8 mouse cellular contexts compared by ENCODE assay signal in genomic region chr17:27087426-27087825, GRCm38 (mm10). TPM values are rescaled to one million over a fixed set of nuclear protein-coding genes. Genes with fewer than 3 reads are reported as not detected.
A peak's percentile ranks its signal among the peaks of the same experiment; 100 is the strongest.
DNase-seq lines count a peak whose midpoint lies in the region; ATAC-seq and TF ChIP-seq lines count a peak whose summit lies in the region.
"Had no signal": no experiment of that assay in that cellular context is flagged by ENCODE, and none has a peak within 500 bp of the region (broad histone marks: within the 10 kb centered on the region; RNA-seq: fewer than 3 reads in every experiment).

No protein-coding gene starts in this region.

- TF ChIP-seq POLR2A in bone marrow, adult 2 months (IDR thresholded peaks at IDR 0.05; ENCODE audit: borderline replicate concordance, control insufficient read depth, low read depth, low read length), result no peak

- peak; percentile 92 for DNase-seq in ES-CJ7 (ENCODE audit: low read depth, low spot score)
- DNase-seq in lung, postnatal 10 days, result peak; percentile 38
- peak; percentile 81 for DNase-seq in thymus, postnatal 4 days
- no peak for DNase-seq in urinary bladder, postnatal 10 days (ENCODE audit: low spot score)

- H3K27ac ChIP-seq in kidney, embryonic 16.5 days (ENCODE audit: low read length), result no peak overlapping the region
- no peak overlapping the region for H3K27ac ChIP-seq in kidney, embryonic 14.5 days (ENCODE audit: low read depth, low read length)
- H3K27ac ChIP-seq in bone marrow, adult 2 months (ENCODE audit: control insufficient read depth, insufficient read depth, low read depth, low read length, poor library complexity), result no peak overlapping the region

- H3K36me3 ChIP-seq in kidney, embryonic 16.5 days (ENCODE audit: insufficient read depth, low read length), result peaks cover 13% of the 10 kb centered on the region
- peaks cover 7% of the 10 kb centered on the region for H3K36me3 ChIP-seq in kidney, embryonic 14.5 days (ENCODE audit: control insufficient read depth, insufficient read depth, low read length)

- WGBS in kidney, embryonic 16.5 days, result 33% methylated on average over 12 of the region's 12 CpGs
- 34% methylated on average over 12 of the region's 12 CpGs for WGBS in kidney, embryonic 14.5 days
- 65% methylated on average over 12 of the region's 12 CpGs for WGBS in bone marrow, adult 2 months

- no peaks in the 10 kb centered on the region for H3K9me3 ChIP-seq in kidney, embryonic 16.5 days (ENCODE audit: low read length)
- H3K9me3 ChIP-seq in kidney, embryonic 14.5 days (ENCODE audit: control insufficient read depth, low read length), result no peaks in the 10 kb centered on the region

- H3K27me3 ChIP-seq in kidney, embryonic 16.5 days (ENCODE audit: insufficient read depth, low read length), result no peaks in the 10 kb centered on the region
- no peaks in the 10 kb centered on the region for H3K27me3 ChIP-seq in kidney, embryonic 14.5 days (ENCODE audit: control insufficient read depth, insufficient read depth, low read length)

- H3K4me3 ChIP-seq in kidney, embryonic 16.5 days (ENCODE audit: low read length), result no peak overlapping the region
- H3K4me3 ChIP-seq in kidney, embryonic 14.5 days (ENCODE audit: low read length), result no peak overlapping the region
- H3K4me3 ChIP-seq in bone marrow, adult 2 months (replicated peaks; ENCODE audit: control insufficient read depth, low read depth, low read length), result no peak overlapping the region
- H3K4me3 ChIP-seq: megakaryocyte, embryonic 14.5 days had no signal

- ATAC-seq in kidney, embryonic 16.5 days (ENCODE audit: low FRiP score, low TSS enrichment), result peak; percentile 33; the same call in 1 of the 2 replicates
- no peak for ATAC-seq in kidney, embryonic 14.5 days (ENCODE audit: low FRiP score, low TSS enrichment)

- H3K4me2 ChIP-seq in kidney, embryonic 16.5 days (replicated peaks; ENCODE audit: low read depth, low read length), result no peak overlapping the region
- H3K4me2 ChIP-seq in kidney, embryonic 14.5 days (replicated peaks; ENCODE audit: low read depth, low read length), result no peak overlapping the region

- no peak overlapping the region for H3K9ac ChIP-seq in kidney, embryonic 16.5 days (replicated peaks; ENCODE audit: low read length)
- no peak overlapping the region for H3K9ac ChIP-seq in kidney, embryonic 14.5 days (ENCODE audit: low read depth, low read length)

- peak; percentile 70 for TF ChIP-seq CTCF in bone marrow, adult 2 months (IDR thresholded peaks at IDR 0.05; ENCODE audit: control insufficient read depth, insufficient read depth, low read length)

- 0 out of 2 replicates have a peak, but pooled peaks cover 10% of the 10 kb centered on the region for H3K4me1 ChIP-seq in kidney, embryonic 16.5 days (ENCODE audit: insufficient read depth, low read length)
- no peaks in the 10 kb centered on the region; the same call in 1 of the 2 replicates for H3K4me1 ChIP-seq in kidney, embryonic 14.5 days (ENCODE audit: control insufficient read depth, insufficient read depth, low read length)
- peaks cover 6% of the 10 kb centered on the region; the same call in 1 of the 2 replicates for H3K4me1 ChIP-seq in bone marrow, adult 2 months (ENCODE audit: control insufficient read depth, insufficient read depth, low read length)

RNA-seq across cellular contexts. Expression of gene Itpr3, which starts 30.3 kb away (rescaled TPM):
- polyA plus RNA-seq in kidney, embryonic 16.5 days (2015; fragmentation: Nextera tagmentation; extraction: Ambion mirVana), result 9.3 and 9.6 TPM in 2 replicates
- polyA plus RNA-seq in kidney, embryonic 14.5 days (2014; fragmentation: Nextera tagmentation; extraction: Ambion mirVana), result 5.3 and 9.9 TPM in 2 replicates
- polyA plus RNA-seq in bone marrow, adult 2 months (2011; ENCODE audit: insufficient read depth, insufficient read length, low replicate concordance, missing spikeins), result 10.8 and 12.5 TPM in 2 replicates

RNA-seq across cellular contexts. Expression of gene Uqcc2, which starts 46.3 kb away (rescaled TPM):
- polyA plus RNA-seq in kidney, embryonic 16.5 days (2015; fragmentation: Nextera tagmentation; extraction: Ambion mirVana), result 266 TPM in 2 replicates
- polyA plus RNA-seq in kidney, embryonic 14.5 days (2014; fragmentation: Nextera tagmentation; extraction: Ambion mirVana), result 293 and 406 TPM in 2 replicates
- polyA plus RNA-seq in bone marrow, adult 2 months (2011; ENCODE audit: insufficient read depth, insufficient read length, low replicate concordance, missing spikeins), result 53.9 and 105 TPM in 2 replicates

RNA-seq across cellular contexts. Expression of gene Bak1, which starts 58.6 kb away (rescaled TPM):
- 7.4 and 9.5 TPM in 2 replicates for polyA plus RNA-seq in kidney, embryonic 16.5 days (2015; fragmentation: Nextera tagmentation; extraction: Ambion mirVana)
- polyA plus RNA-seq in kidney, embryonic 14.5 days (2014; fragmentation: Nextera tagmentation; extraction: Ambion mirVana), result 11.1 and 16.0 TPM in 2 replicates
- 34.2 and 56.8 TPM in 2 replicates for polyA plus RNA-seq in bone marrow, adult 2 months (2011; ENCODE audit: insufficient read depth, insufficient read length, low replicate concordance, missing spikeins)
